Mouse (Mus musculus) MEL (cell line): ENCODE measurements around the gene Angptl2. TPM values are rescaled to one million over a fixed set of nuclear protein-coding genes. Genes with fewer than 3 reads are reported as not detected.

Experiments used
- DNase-seq: peaks from one replicate; pipeline ENCODE4 v3.0.0; 2011; ENCODE audit warnings: low read depth, low spot score
- H3K27ac ChIP-seq: 2 replicates; pipeline ENCODE4 v1.5.1; 2012; ENCODE audit warnings: low read depth, mild to moderate bottlenecking, control low read depth, low read length, moderate library complexity; ENCODE audit not compliant: control insufficient read depth
- H3K27me3 ChIP-seq, 2 experiments: fragments of 150-350 bp in 1 of 2; sonication (generic) in 1 of 2; 2 replicates each; pipeline ENCODE4 v1.6.1; 2012; ENCODE audit warnings: low read length in 2 of 2, mild to moderate bottlenecking in 2 of 2, improper control_type of control experiment in 1 of 2, moderate library complexity in 1 of 2; ENCODE audit not compliant: insufficient read depth in 2 of 2, control insufficient read depth in 1 of 2
- H3K36me3 ChIP-seq, 2 experiments: 2 replicates each; pipeline ENCODE4 v1.6.1; 2012 to 2014; ENCODE audit warnings: low read length in 2 of 2, improper control_type of control experiment in 1 of 2, inconsistent platforms in 1 of 2, mild to moderate bottlenecking in 1 of 2; ENCODE audit not compliant: insufficient read depth in 2 of 2, control insufficient read depth in 1 of 2
- H3K4me1 ChIP-seq, 2 experiments: fragments of 150-350 bp in 1 of 2; sonication (generic) in 1 of 2; 2 replicates each; pipeline ENCODE4 v1.6.1; 2012; ENCODE audit warnings: low read length in 2 of 2, improper control_type of control experiment in 1 of 2, mild to moderate bottlenecking in 1 of 2; ENCODE audit not compliant: insufficient read depth in 2 of 2, control insufficient read depth in 1 of 2
- H3K4me3 ChIP-seq, 2 experiments: fragments of 150-350 bp in 1 of 2; sonication (generic) in 1 of 2; 2 replicates each; pipeline ENCODE4 v1.5.1; 2012; ENCODE audit warnings: low read depth in 2 of 2, low read length in 2 of 2, mild to moderate bottlenecking in 2 of 2, moderate library complexity in 2 of 2, control low read depth in 1 of 2, improper control_type of control experiment in 1 of 2; ENCODE audit not compliant: control insufficient read depth in 1 of 2, insufficient read depth in 1 of 2
- H3K79me2 ChIP-seq: 2 replicates; pipeline ENCODE4 v1.6.1; 2012; ENCODE audit warnings: mild to moderate bottlenecking, low read length, moderate library complexity; ENCODE audit not compliant: control insufficient read depth, poor library complexity, insufficient read depth
- H3K9ac ChIP-seq: 2 replicates; pipeline ENCODE4 v1.6.1; 2012; ENCODE audit warnings: low read depth, mild to moderate bottlenecking, control low read depth, low read length, moderate library complexity; ENCODE audit not compliant: control insufficient read depth, poor library complexity, severe bottlenecking
- H3K9me3 ChIP-seq: fragments of 150-350 bp; sonication (generic); replicated peaks from 2 replicates; pipeline ENCODE4 v1.6.1; 2012; ENCODE audit warnings: mild to moderate bottlenecking, low read length, improper control_type of control experiment, moderate library complexity; ENCODE audit not compliant: insufficient read depth
- BHLHE40 ChIP-seq: IDR thresholded peaks from 2 replicates; pipeline ENCODE4 v1.6.1; 2012; ENCODE audit warnings: low read depth, mild to moderate bottlenecking, inconsistent platforms, low read length, improper control_type of control experiment, borderline replicate concordance
- ELF1 ChIP-seq: IDR thresholded peaks from 2 replicates; pipeline ENCODE4 v1.6.1; 2014; ENCODE audit warnings: low read depth, mild to moderate bottlenecking, inconsistent platforms, low read length, improper control_type of control experiment, moderate library complexity
- ETS1 ChIP-seq: IDR thresholded peaks from 2 replicates; pipeline ENCODE4 v1.6.1; 2012; ENCODE audit warnings: low read depth, mild to moderate bottlenecking, inconsistent platforms, low read length, improper control_type of control experiment, moderate library complexity
- GABPA ChIP-seq: IDR thresholded peaks from 2 replicates; pipeline ENCODE4 v1.6.1; 2012; ENCODE audit warnings: low read depth, mild to moderate bottlenecking, inconsistent platforms, low read length, improper control_type of control experiment, moderate library complexity
- HCFC1 ChIP-seq: IDR thresholded peaks from 2 replicates; pipeline ENCODE4 v1.6.1; 2012; ENCODE audit warnings: low read depth, mild to moderate bottlenecking, inconsistent platforms, low read length, improper control_type of control experiment, moderate library complexity
- JUND ChIP-seq: IDR thresholded peaks from 2 replicates; pipeline ENCODE4 v1.6.1; 2011; ENCODE audit warnings: low read depth, mild to moderate bottlenecking, improper control_type of control experiment, low read length
- MAFK ChIP-seq: IDR thresholded peaks from 2 replicates; pipeline ENCODE4 v1.6.1; 2011; ENCODE audit warnings: low read depth, mild to moderate bottlenecking, low read length, improper control_type of control experiment, borderline replicate concordance
- MAX ChIP-seq: IDR thresholded peaks from 2 replicates; pipeline ENCODE4 v1.6.1; 2011; ENCODE audit warnings: low read length, improper control_type of control experiment
- MEF2A ChIP-seq: IDR thresholded peaks from 2 replicates; pipeline ENCODE4 v1.6.1; 2014; ENCODE audit warnings: low read depth, mild to moderate bottlenecking, inconsistent platforms, low read length, improper control_type of control experiment; ENCODE audit not compliant: poor library complexity, insufficient replicate concordance, severe bottlenecking; ENCODE audit errors: extremely low read depth
- MYC ChIP-seq: IDR thresholded peaks from 2 replicates; pipeline ENCODE4 v1.6.1; 2011; ENCODE audit warnings: low read depth, mild to moderate bottlenecking, low read length, improper control_type of control experiment, moderate library complexity
- NRF1 ChIP-seq: IDR thresholded peaks from 2 replicates; pipeline ENCODE4 v1.6.1; 2014; ENCODE audit warnings: low read depth, mild to moderate bottlenecking, inconsistent platforms, low read length, improper control_type of control experiment, moderate library complexity; ENCODE audit not compliant: poor library complexity, insufficient read depth, severe bottlenecking
- POLR2AphosphoS2 ChIP-seq: IDR thresholded peaks from 2 replicates; pipeline ENCODE4 v1.6.1; 2011; ENCODE audit warnings: low read length, improper control_type of control experiment
- POLR2AphosphoS5 ChIP-seq: IDR thresholded peaks from 2 replicates; pipeline ENCODE4 v1.6.1; 2012; ENCODE audit warnings: low read depth, borderline replicate concordance, mild to moderate bottlenecking, inconsistent platforms, low read length, moderate library complexity, mixed read lengths
- SMC3 ChIP-seq: IDR thresholded peaks from 2 replicates; pipeline ENCODE4 v1.6.1; 2011; ENCODE audit warnings: low read depth, low read length, improper control_type of control experiment
- TBP ChIP-seq: IDR thresholded peaks from 2 replicates; pipeline ENCODE4 v1.8.0; 2011; ENCODE audit warnings: low read depth, low read length, improper control_type of control experiment
- USF1 ChIP-seq: IDR thresholded peaks from 2 replicates; pipeline ENCODE4 v1.6.1; 2014; ENCODE audit warnings: low read depth, mild to moderate bottlenecking, inconsistent platforms, low read length, improper control_type of control experiment, moderate library complexity
- USF2 ChIP-seq, 2 experiments: IDR thresholded peaks; 2 replicates each; pipeline ENCODE4 v1.6.1; 2011 to 2012; ENCODE audit warnings: improper control_type of control experiment in 2 of 2, low read length in 2 of 2, borderline replicate concordance in 1 of 2, inconsistent platforms in 1 of 2, low read depth in 1 of 2, mild to moderate bottlenecking in 1 of 2; ENCODE audit not compliant: insufficient read depth in 1 of 2
- polyA plus RNA-seq, 2 experiments: library from polyadenylated mRNA; stranded (reverse) in 1 of 2; unstranded in 1 of 2; fragments of >175 nt in 1 of 2; fragments of >200 nt in 1 of 2; gene quantifications; 2 replicates each; pipeline versions ENCODE4 v1.2.1 to v1.2.4; 2012; ENCODE audit warnings: low replicate concordance in 2 of 2, low read depth in 1 of 2; ENCODE audit not compliant: insufficient read length in 2 of 2, insufficient read depth in 1 of 2, missing spikeins in 1 of 2
- total RNA-seq: library from RNA; depleted of rRNA; stranded (reverse); fragments of 300-350 nt; gene quantifications from 2 replicates; pipeline ENCODE4 v1.2.3, GENCODE M21; 2012

Angptl2 gene
- total and polyA plus RNA-seq, 3 experiments = 0.08 TPM; not detected in 2

DNA sequence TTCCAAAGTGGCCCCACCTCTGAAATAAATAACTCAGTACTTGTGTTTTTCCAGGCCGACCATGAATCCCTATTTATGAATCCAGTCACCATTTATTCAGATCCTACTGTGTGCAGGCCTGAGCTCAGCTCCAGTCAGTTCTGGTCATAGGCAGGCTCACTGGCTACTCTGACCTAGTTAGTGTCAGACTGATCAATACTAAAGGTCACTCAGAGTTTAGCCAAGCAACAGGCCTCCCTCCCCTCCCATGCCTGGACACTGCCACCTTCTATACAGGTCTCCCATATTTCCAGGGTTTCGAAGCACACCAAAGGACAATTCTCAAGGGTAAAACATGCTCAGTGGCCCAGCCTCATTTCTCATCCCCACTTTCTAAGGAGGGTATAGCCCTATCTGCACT, 54.7 kb downstream of the Angptl2 start:
- Histone ChIP-seq H3K9me3 (no peaks in the 10 kb centered on the region), H3K9ac (no peak overlapping the region), H3K79me2 (no peaks in the 10 kb centered on the region), H3K4me3 (no peak overlapping the region), H3K36me3 (no peaks in the 10 kb centered on the region), H3K4me1 (no peaks in the 10 kb centered on the region), H3K27me3 (no peaks in the 10 kb centered on the region), H3K27ac (no peak overlapping the region)
- no peak for TF ChIP-seq MEF2A
- no peak for TF ChIP-seq TBP
- no peak for TF ChIP-seq USF2 (IDR thresholded peaks at IDR 0.05; ENCODE audit: borderline replicate concordance in 1 of 2, insufficient read depth in 1 of 2, low read depth in 1 of 2, low read length in 2 of 2)
- TF ChIP-seq BHLHE40 = no peak
- TF ChIP-seq POLR2AphosphoS5 = no peak
- TF ChIP-seq MYC = no peak
- TF ChIP-seq JUND = no peak
- TF ChIP-seq ETS1 = no peak
- no peak for TF ChIP-seq NRF1
- no peak for TF ChIP-seq ELF1
- TF ChIP-seq POLR2AphosphoS2 = no peak
- no peak for TF ChIP-seq HCFC1
- TF ChIP-seq USF1 = no peak
- TF ChIP-seq MAX = no peak
- DNase-seq = no peak

DNA sequence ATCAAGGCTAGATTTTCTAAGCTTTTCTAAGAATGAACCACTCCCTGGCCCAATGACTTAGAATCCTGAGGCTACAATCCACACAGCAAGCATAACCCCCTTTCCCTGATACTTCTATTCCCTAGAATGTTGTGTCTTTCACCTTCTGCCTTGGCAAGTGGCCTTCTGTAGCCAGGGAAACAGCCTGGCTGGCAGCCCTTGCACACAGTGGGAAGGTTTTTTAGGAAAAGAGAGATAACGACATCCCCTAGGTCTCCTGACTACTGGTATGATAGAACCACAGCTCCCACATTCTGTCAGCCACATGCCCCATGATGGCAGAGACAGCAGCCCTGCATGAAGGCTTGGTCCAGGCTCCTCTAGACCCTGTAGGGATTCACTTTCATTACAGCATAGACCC, 55.6 kb downstream of the Angptl2 start:
- H3K9ac ChIP-seq = no peak overlapping the region
- no peak overlapping the region for H3K4me3 ChIP-seq
- no peaks in the 10 kb centered on the region for H3K36me3 ChIP-seq
- TF ChIP-seq MAFK = no peak
- TF ChIP-seq SMC3 = no peak
- no peak for TF ChIP-seq GABPA
- no peak for TF ChIP-seq USF2 (IDR thresholded peaks at IDR 0.05; ENCODE audit: borderline replicate concordance in 1 of 2, insufficient read depth in 1 of 2, low read depth in 1 of 2, low read length in 2 of 2)
- H3K9me3 ChIP-seq = no peaks in the 10 kb centered on the region
- H3K79me2 ChIP-seq = no peaks in the 10 kb centered on the region
- H3K27me3 ChIP-seq = no peaks in the 10 kb centered on the region
- DNase-seq = no peak
- H3K4me1 ChIP-seq = no peaks in the 10 kb centered on the region
- no peak overlapping the region for H3K27ac ChIP-seq
